Mouse (Mus musculus): ENCODE data around the gene Gzme. TPM values are rescaled to one million over a fixed set of nuclear protein-coding genes. Genes with fewer than 3 reads are reported as not detected.

Gzme gene
- not detected for polyA plus RNA-seq (2017; shearing (Covaris generic))

GRCm38 (mm10) chr14:56120525-56120924 lies at the start of gene Gzme:
TSS of gene Gzme (minus strand) at chr14:56120625.

GRCm38 (mm10) chr14:56159479-56159878 lies 39.1 kb upstream of the Gzme start, which contains the start of gene Gzmg:
TSS of gene Gzmg (minus strand) at chr14:56159579.

GRCm38 (mm10) chr14:56132508-56132907 lies 12.1 kb upstream of the Gzme start, which contains the start of gene Gzmd:
TSS of gene Gzmd (minus strand) at chr14:56132608.

GRCm38 (mm10) chr14:56102386-56102785 lies 18.0 kb downstream of the Gzme start, which contains the start of gene Ctsg:
TSS of gene Ctsg (minus strand) at chr14:56102574.

GRCm38 (mm10) chr14:56085167-56085566 lies 35.3 kb downstream of the Gzme start, which contains the start of gene Mcpt8:
TSS of gene Mcpt8 (minus strand) at chr14:56085273.

Other genes starting within 250 kb of the Gzme start
- gene Cbln3, start 236.2 kb downstream of the Gzme start, polyA plus RNA-seq (2017; shearing (Covaris generic)) = 0.10 TPM
- gene Khnyn, start 235.7 kb downstream of the Gzme start, polyA plus RNA-seq (2017; shearing (Covaris generic)) = 89.2 TPM
- gene Sdr39u1, start 220.3 kb downstream of the Gzme start, polyA plus RNA-seq (2017; shearing (Covaris generic)) = 29.4 TPM
- not detected for gene Cma1, start 175.9 kb downstream of the Gzme start, polyA plus RNA-seq (2017; shearing (Covaris generic))
- gene Cma2, start 169.6 kb downstream of the Gzme start, polyA plus RNA-seq (2017; shearing (Covaris generic)) = not detected
- gene Mcpt1, start 102.7 kb downstream of the Gzme start, polyA plus RNA-seq (2017; shearing (Covaris generic)) = not detected
- not detected for gene Mcpt9, start 90.1 kb downstream of the Gzme start, polyA plus RNA-seq (2017; shearing (Covaris generic))
- gene Mcpt2, start 78.6 kb downstream of the Gzme start, polyA plus RNA-seq (2017; shearing (Covaris generic)) = not detected
- gene Mcpt4, start 58.3 kb downstream of the Gzme start, polyA plus RNA-seq (2017; shearing (Covaris generic)) = not detected
- not detected for gene Mcpt8, start 35.4 kb downstream of the Gzme start, polyA plus RNA-seq (2017; shearing (Covaris generic))
- not detected for gene Ctsg, start 18.1 kb downstream of the Gzme start, polyA plus RNA-seq (2017; shearing (Covaris generic))
- not detected for gene Gzmd, start 12.0 kb upstream of the Gzme start, polyA plus RNA-seq (2017; shearing (Covaris generic))
- not detected for gene Gzmg, start 39.0 kb upstream of the Gzme start, polyA plus RNA-seq (2017; shearing (Covaris generic))
- not detected for gene Gzmn, start 54.0 kb upstream of the Gzme start, polyA plus RNA-seq (2017; shearing (Covaris generic))
- not detected for gene Gzmf, start 90.8 kb upstream of the Gzme start, polyA plus RNA-seq (2017; shearing (Covaris generic))
- gene Gzmc, start 114.0 kb upstream of the Gzme start, polyA plus RNA-seq (2017; shearing (Covaris generic)) = 1.1 TPM
- 14.5 TPM for gene Gzmb, start 141.6 kb upstream of the Gzme start, polyA plus RNA-seq (2017; shearing (Covaris generic))
- not detected for gene Atp12a, start 244.4 kb upstream of the Gzme start, polyA plus RNA-seq (2017; shearing (Covaris generic))

Measured in effector memory CD4-positive, alpha-beta T cell, adult 5 months (primary cell).